Mouse (Mus musculus): ENCODE measurements around the gene Jmjd7. TPM values are rescaled to one million over a fixed set of nuclear protein-coding genes. Genes with fewer than 3 reads are reported as not detected.

Jmjd7 gene
- polyA plus RNA-seq, 1 experiment from 2014 or later: 15.5 TPM

- 89% methylated on average over 10 of the region's 10 CpGs for WGBS
- H3K36me3 ChIP-seq: no peaks in the 10 kb centered on the region
- no peak overlapping the region for H3K9ac ChIP-seq
- no peak overlapping the region for H3K27ac ChIP-seq
- H3K4me1 ChIP-seq (replicated peaks): 0 out of 2 replicates have a peak, but pooled peaks cover 2% of the 10 kb centered on the region
- no peaks in the 10 kb centered on the region for H3K27me3 ChIP-seq (replicated peaks)
- H3K4me3 ChIP-seq (replicated peaks): no peak overlapping the region
- ATAC-seq: no peak
- H3K9me3 ChIP-seq: no peaks in the 10 kb centered on the region
- no peak overlapping the region for H3K4me2 ChIP-seq (replicated peaks)
Observed at GRCm38 (mm10) chr2:120065243-120065642, 38.0 kb downstream of the Jmjd7 start.

- no peak overlapping the region for H3K27ac ChIP-seq
- no peaks in the 10 kb centered on the region for H3K9me3 ChIP-seq
- H3K36me3 ChIP-seq: no peaks in the 10 kb centered on the region
- WGBS: 80% methylated on average over 3 of the region's 3 CpGs
- no peaks in the 10 kb centered on the region for H3K27me3 ChIP-seq (replicated peaks)
- H3K4me2 ChIP-seq (replicated peaks): no peak overlapping the region
- H3K4me3 ChIP-seq (replicated peaks): no peak overlapping the region
- 0 out of 2 replicates have a peak, but pooled peaks cover 2% of the 10 kb centered on the region for H3K4me1 ChIP-seq (replicated peaks)
- no peak for ATAC-seq
- H3K9ac ChIP-seq: no peak overlapping the region
Observed at GRCm38 (mm10) chr2:120066224-120066623, 38.9 kb downstream of the Jmjd7 start.

- Histone ChIP-seq H3K4me2 (replicated peaks) (no peak overlapping the region), H3K27me3 (replicated peaks) (no peaks in the 10 kb centered on the region), H3K9me3 (no peaks in the 10 kb centered on the region), H3K36me3 (no peaks in the 10 kb centered on the region), H3K27ac (no peak overlapping the region), H3K4me1 (replicated peaks) (0 out of 2 replicates have a peak, but pooled peaks cover 2% of the 10 kb centered on the region), H3K9ac (no peak overlapping the region), H3K4me3 (replicated peaks) (no peak overlapping the region)
- ATAC-seq: peak; percentile 50
- 44% methylated on average over 16 of the region's 16 CpGs for WGBS
Observed at GRCm38 (mm10) chr2:120068555-120069465, 41.5 kb downstream of the Jmjd7 start.

- WGBS: 67% methylated on average over 8 of the region's 8 CpGs
- Histone ChIP-seq H3K4me1 (replicated peaks) (0 out of 2 replicates have a peak, but pooled peaks cover 2% of the 10 kb centered on the region), H3K27me3 (replicated peaks) (no peaks in the 10 kb centered on the region), H3K9ac (no peak overlapping the region), H3K4me3 (replicated peaks) (no peak overlapping the region), H3K27ac (no peak overlapping the region), H3K4me2 (replicated peaks) (no peak overlapping the region), H3K9me3 (no peaks in the 10 kb centered on the region), H3K36me3 (no peaks in the 10 kb centered on the region)
- ATAC-seq: no peak
Observed at GRCm38 (mm10) chr2:120069466-120069990, 42.2 kb downstream of the Jmjd7 start.

- H3K36me3 ChIP-seq: no peaks in the 10 kb centered on the region
- 85% methylated on average over 4 of the region's 4 CpGs for WGBS
- ATAC-seq: no peak
- H3K9me3 ChIP-seq: no peaks in the 10 kb centered on the region
- no peak overlapping the region for H3K4me3 ChIP-seq (replicated peaks)
- no peak overlapping the region for H3K27ac ChIP-seq
- peaks cover 10% of the 10 kb centered on the region for H3K27me3 ChIP-seq (replicated peaks)
- no peak overlapping the region for H3K9ac ChIP-seq
- H3K4me2 ChIP-seq (replicated peaks): no peak overlapping the region
- peaks cover 18% of the 10 kb centered on the region for H3K4me1 ChIP-seq (replicated peaks)
Observed at GRCm38 (mm10) chr2:120074096-120074495, 46.8 kb downstream of the Jmjd7 start.

GRCm38 (mm10) chr2:120076076-120076705, 48.9 kb downstream of the Jmjd7 start:
- peaks cover 20% of the 10 kb centered on the region for H3K4me1 ChIP-seq (replicated peaks)
- H3K27me3 ChIP-seq (replicated peaks): peaks cover 10% of the 10 kb centered on the region
- no peak overlapping the region for H3K27ac ChIP-seq
- H3K4me3 ChIP-seq (replicated peaks): peak overlapping the region; percentile 39
- H3K4me2 ChIP-seq (replicated peaks): peak overlapping the region; percentile 86
- ATAC-seq: peak; percentile 88
- H3K9me3 ChIP-seq: no peaks in the 10 kb centered on the region
- H3K36me3 ChIP-seq: no peaks in the 10 kb centered on the region
- H3K9ac ChIP-seq: no peak overlapping the region; the same call in 1 of the 2 replicates
- WGBS: 2% methylated on average over 36 of the region's 36 CpGs

Other genes starting within 250 kb of the Jmjd7 start
- gene Rpap1, start 239.9 kb upstream of the Jmjd7 start, polyA plus RNA-seq (2015; fragmentation: Nextera tagmentation; extraction: Ambion mirVana): 24.2 and 24.8 TPM in 2 replicates
- 14.7 and 15.5 TPM in 2 replicates for gene Tyro3, start 229.8 kb upstream of the Jmjd7 start, polyA plus RNA-seq (2015; fragmentation: Nextera tagmentation; extraction: Ambion mirVana)
- gene Mga, start 130.3 kb upstream of the Jmjd7 start, polyA plus RNA-seq (2015; fragmentation: Nextera tagmentation; extraction: Ambion mirVana): 20.3 and 23.7 TPM in 2 replicates
- 2.2 TPM in 2 replicates for gene Mapkbp1, start 54.8 kb upstream of the Jmjd7 start, polyA plus RNA-seq (2015; fragmentation: Nextera tagmentation; extraction: Ambion mirVana)
- 2.2 TPM in 2 replicates for gene Gm28042, start within 50 bp of the Jmjd7 start, polyA plus RNA-seq (2015; fragmentation: Nextera tagmentation; extraction: Ambion mirVana)
- 0.75 and 1.4 TPM in 2 replicates for gene Pla2g4b, start 5.9 kb downstream of the Jmjd7 start, polyA plus RNA-seq (2015; fragmentation: Nextera tagmentation; extraction: Ambion mirVana)
- 50.0 and 50.1 TPM in 2 replicates for gene Ehd4, start 127.1 kb downstream of the Jmjd7 start, polyA plus RNA-seq (2015; fragmentation: Nextera tagmentation; extraction: Ambion mirVana)
- gene Pla2g4e, start 217.9 kb downstream of the Jmjd7 start, polyA plus RNA-seq (2015; fragmentation: Nextera tagmentation; extraction: Ambion mirVana): 0.06 and 0.09 TPM in 2 replicates